8 mouse cellular contexts compared by ENCODE assay signal in genomic region chr10:12868189-12869028, GRCm38 (mm10). TPM values are rescaled to one million over a fixed set of nuclear protein-coding genes. Genes with fewer than 3 reads are reported as not detected.
DNase-seq lines count a peak whose midpoint lies in the region; ATAC-seq and TF ChIP-seq lines count a peak whose summit lies in the region.

No protein-coding gene starts in this region.

- H3K9ac ChIP-seq in ES-E14 (ENCODE audit: insufficient read depth, low read depth, low read length, poor library complexity, severe bottlenecking), result peak overlapping the region; percentile 91
- H3K9ac ChIP-seq in heart, embryonic 15.5 days, result peak overlapping the region; percentile 93

- H3K9me3 ChIP-seq in ES-E14 (ENCODE audit: control insufficient read depth, insufficient read depth, low read depth, low read length), result no peaks in the 10 kb centered on the region
- H3K9me3 ChIP-seq in heart, embryonic 15.5 days (replicated peaks), result no peaks in the 10 kb centered on the region
- no peaks in the 10 kb centered on the region for H3K9me3 ChIP-seq in megakaryocyte, embryonic 14.5 days

- TF ChIP-seq CTCF in bone marrow macrophage, adult 2 months (IDR thresholded peaks at IDR 0.05; ENCODE audit: low read depth, low read length), result no peak
- no peak for TF ChIP-seq CTCF in embryonic fibroblast, embryonic 13.5 days (IDR thresholded peaks at IDR 0.05; ENCODE audit: borderline replicate concordance, insufficient read depth, low read length)
- no peak for TF ChIP-seq CTCF in small intestine, adult 2 months (IDR thresholded peaks at IDR 0.05; ENCODE audit: extremely low read depth, insufficient read length, insufficient replicate concordance, low read depth, low read length)

- peak overlapping the region; percentile 84 for H3K27ac ChIP-seq in ES-E14 (ENCODE audit: insufficient read depth, low read depth, low read length, poor library complexity, severe bottlenecking)
- H3K27ac ChIP-seq in bone marrow macrophage, adult 2 months (ENCODE audit: insufficient read depth, low read depth, low read length), result peak overlapping the region; percentile 85
- H3K27ac ChIP-seq in embryonic fibroblast, embryonic 13.5 days (ENCODE audit: insufficient read depth, low read length), result peak overlapping the region; percentile 94
- H3K27ac ChIP-seq in heart, embryonic 15.5 days, result peak overlapping the region; percentile 96
- peak overlapping the region; percentile 98 for H3K27ac ChIP-seq in small intestine, adult 2 months (ENCODE audit: insufficient read depth, low read depth, low read length)

- peak overlapping the region; percentile 86 for H3K4me2 ChIP-seq in heart, embryonic 15.5 days

- H3K4me3 ChIP-seq in ES-E14 (ENCODE audit: insufficient read depth in 1 of 2, low read depth in 1 of 2, low read length in 2 of 2, poor library complexity in 1 of 2, severe bottlenecking in 1 of 2), result peak overlapping the region; percentile 88 to 95
- peak overlapping the region; percentile 70 for H3K4me3 ChIP-seq in bone marrow macrophage, adult 2 months (ENCODE audit: insufficient read depth, low read length)
- H3K4me3 ChIP-seq in embryonic fibroblast, embryonic 13.5 days (ENCODE audit: insufficient read depth, low read length), result peak overlapping the region; percentile 89
- peak overlapping the region; percentile 91 for H3K4me3 ChIP-seq in heart, embryonic 15.5 days
- peak overlapping the region; percentile 96 for H3K4me3 ChIP-seq in megakaryocyte, embryonic 14.5 days (replicated peaks)
- peak overlapping the region; percentile 96 for H3K4me3 ChIP-seq in small intestine, adult 2 months (ENCODE audit: low read depth, low read length)

- peak; percentile 64 for DNase-seq in ES-E14 (ENCODE audit: low read depth, low spot score)
- DNase-seq in kidney, postnatal 14 days, result peak; percentile 84
- DNase-seq in layer of hippocampus, adult 11-12 months (ENCODE audit: low spot score), result no peak

- no peaks in the 10 kb centered on the region for H3K36me3 ChIP-seq in ES-E14 (ENCODE audit: control insufficient read depth, insufficient read depth, low read length, poor library complexity, severe bottlenecking)
- H3K36me3 ChIP-seq in heart, embryonic 15.5 days, result no peaks in the 10 kb centered on the region
- peaks cover 21% of the 10 kb centered on the region for H3K36me3 ChIP-seq in megakaryocyte, embryonic 14.5 days (replicated peaks; ENCODE audit: low read length)
- H3K36me3 ChIP-seq in small intestine, adult 2 months (ENCODE audit: control insufficient read depth, insufficient read depth, low read length), result no peaks in the 10 kb centered on the region

- H3K4me1 ChIP-seq in ES-E14 (ENCODE audit: control insufficient read depth in 2 of 2, insufficient read depth in 2 of 2, low read length in 2 of 2, poor library complexity in 1 of 2), result peaks cover 0 to 8% of the 10 kb centered on the region in 2 experiments; a peak in 1 of 4 replicates
- peaks cover 5% of the 10 kb centered on the region for H3K4me1 ChIP-seq in bone marrow macrophage, adult 2 months (ENCODE audit: control insufficient read depth, insufficient read depth, low read length)
- H3K4me1 ChIP-seq in embryonic fibroblast, embryonic 13.5 days (ENCODE audit: control insufficient read depth, insufficient read depth, low read length), result 0 out of 2 replicates have a peak, but pooled peaks cover 3% of the 10 kb centered on the region
- H3K4me1 ChIP-seq in heart, embryonic 15.5 days (replicated peaks), result peaks cover 14% of the 10 kb centered on the region
- H3K4me1 ChIP-seq in megakaryocyte, embryonic 14.5 days, result peaks cover 33% of the 10 kb centered on the region
- H3K4me1 ChIP-seq in small intestine, adult 2 months (ENCODE audit: control insufficient read depth, insufficient read depth, insufficient read length, low read length), result peaks cover 5% of the 10 kb centered on the region; the same call in 1 of the 2 replicates

- no peak for TF ChIP-seq POLR2A in bone marrow macrophage, adult 2 months (IDR thresholded peaks at IDR 0.05; ENCODE audit: borderline replicate concordance, low read depth, low read length)
- TF ChIP-seq POLR2A in embryonic fibroblast, embryonic 13.5 days (IDR thresholded peaks at IDR 0.05; ENCODE audit: low read depth, low read length), result peak; percentile 79
- TF ChIP-seq POLR2A in small intestine, adult 2 months (IDR thresholded peaks at IDR 0.05; ENCODE audit: low read depth, low read length), result peak; percentile 93

- peak; percentile 79 for ATAC-seq in heart, embryonic 15.5 days (replicated peaks; ENCODE audit: insufficient number of reproducible peaks, insufficient read depth, low FRiP score, low read depth)

- H3K27me3 ChIP-seq in heart, embryonic 15.5 days, result no peaks in the 10 kb centered on the region
- no peaks in the 10 kb centered on the region for H3K27me3 ChIP-seq in megakaryocyte, embryonic 14.5 days (replicated peaks)
- H3K27me3 ChIP-seq in small intestine, adult 2 months (ENCODE audit: control insufficient read depth, insufficient read depth, low read length), result no peaks in the 10 kb centered on the region

- under 1% methylated on average over 41 of the region's 41 CpGs for WGBS in heart, embryonic 15.5 days
- under 1% methylated on average over 41 of the region's 41 CpGs for WGBS in small intestine, adult 2 months

- in situ Hi-C loops in ES-E14 (cut with MboI; ENCODE audit: low sequenced_read_pairs in 2 of 2, unreplicated experiment in 2 of 2), result no loop called here

TF ChIP-seq in ES-E14, 5 proteins besides CTCF, POLR2A, EP300 and RAD21:
- TF ChIP-seq CHD2 (IDR thresholded peaks at IDR 0.05; ENCODE audit: low read depth, low read length), result no peak
- no peak for TF ChIP-seq ZNF384 (IDR thresholded peaks at IDR 0.05; ENCODE audit: low read depth, low read length)
- no peak for TF ChIP-seq MAFK (IDR thresholded peaks at IDR 0.05; ENCODE audit: insufficient read depth, low read depth, low read length)
- TF ChIP-seq ZC3H11A (IDR thresholded peaks at IDR 0.05; ENCODE audit: borderline replicate concordance, low read depth, low read length), result no peak
- TF ChIP-seq HCFC1 (IDR thresholded peaks at IDR 0.05; ENCODE audit: borderline replicate concordance, insufficient read depth, low read length), result peak; percentile 14; the same call in 1 of the 2 replicates

RNA-seq across cellular contexts. Expression of gene Utrn, which starts 0.8 kb away (rescaled TPM):
- 66.9 and 91.8 TPM in 2 replicates for total RNA-seq in ES-E14 (2012; rRNA removed)
- polyA plus RNA-seq in bone marrow macrophage, adult 2 months (2012; ENCODE audit: insufficient read depth, insufficient read length, missing spikeins), result 14.5 and 18.1 TPM in 2 replicates
- polyA plus RNA-seq in embryonic fibroblast, embryonic 13.5 days (2011; ENCODE audit: insufficient read length, low read depth, missing spikeins), result 104 and 132 TPM in 2 replicates
- 58.8 and 67.5 TPM in 2 replicates for polyA plus RNA-seq in heart, embryonic 15.5 days (2015; fragmentation: Nextera tagmentation; extraction: Ambion mirVana)
- 0.64 and 6.1 TPM in 2 replicates for polyA plus RNA-seq in megakaryocyte, embryonic 14.5 days (2012; ENCODE audit: insufficient read depth, low replicate concordance)
- 6.9 and 20.5 TPM in 2 replicates for polyA plus RNA-seq in small intestine, adult 2 months (2012; rRNA removed)
